Mouse (Mus musculus) ES-Bruce4 (cell line): ENCODE results near the gene Ltv1. TPM values are rescaled to one million over a fixed set of nuclear protein-coding genes. Genes with fewer than 3 reads are reported as not detected.

Source experiments
- H3K27ac ChIP-seq: 2 replicates; pipeline ENCODE4 v1.5.1; 2012; ENCODE audit warnings: low read length, inconsistent platforms; ENCODE audit not compliant: insufficient read depth
- H3K27me3 ChIP-seq: 2 replicates; pipeline ENCODE4 v1.6.1; 2012; ENCODE audit warnings: mild to moderate bottlenecking, low read length, inconsistent platforms; ENCODE audit not compliant: control insufficient read depth, poor library complexity, insufficient read depth, severe bottlenecking
- H3K36me3 ChIP-seq: 2 replicates; pipeline ENCODE4 v1.6.1; 2012; ENCODE audit warnings: inconsistent platforms, mild to moderate bottlenecking, low read length, moderate library complexity; ENCODE audit not compliant: control insufficient read depth, poor library complexity, insufficient read depth, severe bottlenecking
- H3K4me1 ChIP-seq: one replicate; pipeline ENCODE4 v1.8.1; 2011; ENCODE audit warnings: low read length; ENCODE audit not compliant: control insufficient read depth, insufficient read depth
- H3K4me3 ChIP-seq: 2 replicates; pipeline ENCODE4 v1.5.1; 2011; ENCODE audit warnings: low read depth, mild to moderate bottlenecking, low read length
- H3K9ac ChIP-seq: 2 replicates; pipeline ENCODE4 v1.6.1; 2012; ENCODE audit warnings: low read depth, mild to moderate bottlenecking, inconsistent platforms; ENCODE audit not compliant: poor library complexity, severe bottlenecking
- H3K9me3 ChIP-seq: replicated peaks from 2 replicates; pipeline ENCODE4 v1.6.1; 2012; ENCODE audit warnings: mild to moderate bottlenecking, low read length, inconsistent platforms; ENCODE audit not compliant: control insufficient read depth, poor library complexity, insufficient read depth, severe bottlenecking
- CTCF ChIP-seq: IDR thresholded peaks from one replicate; pipeline ENCODE4 v1.8.1; 2011; ENCODE audit warnings: low read depth, low read length
- EP300 ChIP-seq: IDR thresholded peaks from 2 replicates; pipeline ENCODE4 v1.6.1; 2011; ENCODE audit warnings: low read depth, low read length; ENCODE audit not compliant: insufficient read depth
- POLR2A ChIP-seq: IDR thresholded peaks from one replicate; pipeline ENCODE4 v1.8.1; 2011; ENCODE audit warnings: low read length; ENCODE audit not compliant: insufficient read depth
- polyA plus RNA-seq: library from polyadenylated mRNA; stranded (reverse); fragments of >200 nt; gene quantifications from 2 replicates; pipeline ENCODE4 v1.2.4, GENCODE M21; 2011; ENCODE audit warnings: low read depth; ENCODE audit not compliant: missing spikeins, insufficient read depth, insufficient read length

The Ltv1 gene
- polyA plus RNA-seq, 1 experiment, result 66.8 TPM

- no peak overlapping the region for H3K4me3 ChIP-seq
- no peak overlapping the region for H3K27ac ChIP-seq
- no peaks in the 10 kb centered on the region for H3K9me3 ChIP-seq
Measured at GRCm38 (mm10) chr10:13213956-13214355, 21.0 kb upstream of the Ltv1 start.

GRCm38 (mm10) chr10:13212829-13213228 lies 19.9 kb upstream of the Ltv1 start:
- Histone ChIP-seq H3K27ac (no peak overlapping the region), H3K36me3 (no peaks in the 10 kb centered on the region), H3K9ac (no peak overlapping the region), H3K4me3 (no peak overlapping the region), H3K27me3 (no peaks in the 10 kb centered on the region), H3K4me1 (no peaks in the 10 kb centered on the region), H3K9me3 (no peaks in the 10 kb centered on the region)
- TF ChIP-seq CTCF, result no peak

More at GRCm38 (mm10) chr10:13213956-13214355, 21.0 kb upstream of the Ltv1 start:
- no peak overlapping the region for H3K9ac ChIP-seq
- no peaks in the 10 kb centered on the region for H3K27me3 ChIP-seq
- no peaks in the 10 kb centered on the region for H3K36me3 ChIP-seq
- H3K4me1 ChIP-seq, result no peaks in the 10 kb centered on the region
- no peak for TF ChIP-seq CTCF
- no peak for TF ChIP-seq EP300
- TF ChIP-seq POLR2A, result no peak

GRCm38 (mm10) chr10:13212326-13212725 lies 19.4 kb upstream of the Ltv1 start:
- Histone ChIP-seq H3K27ac (no peak overlapping the region), H3K4me3 (no peak overlapping the region), H3K9ac (no peak overlapping the region), H3K36me3 (no peaks in the 10 kb centered on the region), H3K4me1 (no peaks in the 10 kb centered on the region), H3K27me3 (no peaks in the 10 kb centered on the region), H3K9me3 (no peaks in the 10 kb centered on the region)
- no peak for TF ChIP-seq EP300
- TF ChIP-seq CTCF, result no peak
- TF ChIP-seq POLR2A, result no peak

- H3K9ac ChIP-seq, result no peak overlapping the region
- no peak overlapping the region for H3K27ac ChIP-seq
- H3K4me1 ChIP-seq, result no peaks in the 10 kb centered on the region
- H3K4me3 ChIP-seq, result no peak overlapping the region
- no peaks in the 10 kb centered on the region for H3K27me3 ChIP-seq
- H3K36me3 ChIP-seq, result no peaks in the 10 kb centered on the region
- H3K9me3 ChIP-seq, result no peaks in the 10 kb centered on the region
- TF ChIP-seq POLR2A (no peak), EP300 (no peak)
Measured at GRCm38 (mm10) chr10:13209930-13210637, 17.1 kb upstream of the Ltv1 start.

- Histone ChIP-seq H3K27ac (no peak overlapping the region), H3K36me3 (no peaks in the 10 kb centered on the region), H3K9me3 (no peaks in the 10 kb centered on the region), H3K27me3 (no peaks in the 10 kb centered on the region), H3K4me1 (no peaks in the 10 kb centered on the region), H3K4me3 (no peak overlapping the region), H3K9ac (no peak overlapping the region)
- TF ChIP-seq POLR2A (no peak), CTCF (no peak), EP300 (no peak)
Measured at GRCm38 (mm10) chr10:13209506-13209905, 16.5 kb upstream of the Ltv1 start.

GRCm38 (mm10) chr10:13209061-13209460 lies 16.1 kb upstream of the Ltv1 start:
- H3K9me3 ChIP-seq, result no peaks in the 10 kb centered on the region
- no peak overlapping the region for H3K4me3 ChIP-seq
- no peak for TF ChIP-seq EP300
- H3K9ac ChIP-seq, result no peak overlapping the region
- no peaks in the 10 kb centered on the region for H3K27me3 ChIP-seq
- no peak overlapping the region for H3K27ac ChIP-seq
- no peaks in the 10 kb centered on the region for H3K4me1 ChIP-seq
- no peaks in the 10 kb centered on the region for H3K36me3 ChIP-seq
